Mouse (Mus musculus) ES-Bruce4 (cell line): ENCODE measurements at regions not wholly inside any gene's neighbourhood (a gene's known extent, or its start where the extent isn't known, plus 50 kb on each side); places are given as distances from the start of the nearest gene placed in this dataset.

Experiments used
- H3K27ac ChIP-seq: 2 replicates; pipeline ENCODE4 v1.5.1; 2012; ENCODE audit warnings: low read length, inconsistent platforms; ENCODE audit not compliant: insufficient read depth
- H3K27me3 ChIP-seq: 2 replicates; pipeline ENCODE4 v1.6.1; 2012; ENCODE audit warnings: mild to moderate bottlenecking, low read length, inconsistent platforms; ENCODE audit not compliant: control insufficient read depth, poor library complexity, insufficient read depth, severe bottlenecking
- H3K36me3 ChIP-seq: 2 replicates; pipeline ENCODE4 v1.6.1; 2012; ENCODE audit warnings: inconsistent platforms, mild to moderate bottlenecking, low read length, moderate library complexity; ENCODE audit not compliant: control insufficient read depth, poor library complexity, insufficient read depth, severe bottlenecking
- H3K4me1 ChIP-seq: one replicate; pipeline ENCODE4 v1.8.1; 2011; ENCODE audit warnings: low read length; ENCODE audit not compliant: control insufficient read depth, insufficient read depth
- H3K4me3 ChIP-seq: 2 replicates; pipeline ENCODE4 v1.5.1; 2011; ENCODE audit warnings: low read depth, mild to moderate bottlenecking, low read length
- H3K9ac ChIP-seq: 2 replicates; pipeline ENCODE4 v1.6.1; 2012; ENCODE audit warnings: low read depth, mild to moderate bottlenecking, inconsistent platforms; ENCODE audit not compliant: poor library complexity, severe bottlenecking
- H3K9me3 ChIP-seq: replicated peaks from 2 replicates; pipeline ENCODE4 v1.6.1; 2012; ENCODE audit warnings: mild to moderate bottlenecking, low read length, inconsistent platforms; ENCODE audit not compliant: control insufficient read depth, poor library complexity, insufficient read depth, severe bottlenecking
- CTCF ChIP-seq: IDR thresholded peaks from one replicate; pipeline ENCODE4 v1.8.1; 2011; ENCODE audit warnings: low read depth, low read length
- EP300 ChIP-seq: IDR thresholded peaks from 2 replicates; pipeline ENCODE4 v1.6.1; 2011; ENCODE audit warnings: low read depth, low read length; ENCODE audit not compliant: insufficient read depth
- POLR2A ChIP-seq: IDR thresholded peaks from one replicate; pipeline ENCODE4 v1.8.1; 2011; ENCODE audit warnings: low read length; ENCODE audit not compliant: insufficient read depth

DNA sequence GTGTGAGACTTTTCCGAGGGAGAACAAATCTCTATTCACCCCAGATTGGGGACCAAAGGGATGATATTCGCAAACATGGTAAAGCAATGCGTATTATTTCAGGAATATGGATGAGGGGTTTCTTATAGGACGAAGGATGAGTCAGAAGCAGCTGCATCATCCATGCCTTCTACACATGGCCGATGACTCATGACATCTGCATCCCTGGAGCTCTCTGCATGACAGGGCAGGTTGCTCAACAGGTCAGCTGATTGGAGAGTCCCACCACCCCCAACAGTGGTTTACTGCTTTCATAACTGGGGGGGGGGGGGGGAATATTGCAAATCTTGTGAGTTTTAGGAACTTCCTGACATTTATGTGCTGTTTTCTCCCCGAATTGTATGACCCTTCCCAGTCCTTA is 50.3 kb upstream of the Pias1 start:
- H3K9me3 ChIP-seq: no peaks in the 10 kb centered on the region

More for the DNA sequence above, 50.3 kb upstream of the Pias1 start:
- no peak overlapping the region for H3K27ac ChIP-seq
- H3K4me3 ChIP-seq: no peak overlapping the region
- H3K4me1 ChIP-seq: no peaks in the 10 kb centered on the region
- TF ChIP-seq EP300 (no peak), POLR2A (no peak), CTCF (no peak)
- no peaks in the 10 kb centered on the region for H3K36me3 ChIP-seq
- H3K27me3 ChIP-seq: no peaks in the 10 kb centered on the region; the same call in 1 of the 2 replicates
- no peak overlapping the region for H3K9ac ChIP-seq
